Mouse (Mus musculus): Measurements from ENCODE around the gene Gm37240.

GRCm38 (mm10) chr3:84770518-84770917 is 1116.8 kb downstream of the Gm37240 start:
- TF ChIP-seq POLR2A (IDR thresholded peaks at IDR 0.05; ENCODE audit: insufficient read depth, low read length) (no peak), CTCF (IDR thresholded peaks at IDR 0.05; ENCODE audit: low read depth, low read length) (no peak)

Measured in ES-Bruce4 (cell line).